Mouse (Mus musculus): ENCODE data around the gene Celf5. TPM values are rescaled to one million over a fixed set of nuclear protein-coding genes. Genes with fewer than 3 reads are reported as not detected.

The Celf5 gene
- polyA plus RNA-seq, 1 experiment from 2014 or later: 1.3 TPM

DNA sequence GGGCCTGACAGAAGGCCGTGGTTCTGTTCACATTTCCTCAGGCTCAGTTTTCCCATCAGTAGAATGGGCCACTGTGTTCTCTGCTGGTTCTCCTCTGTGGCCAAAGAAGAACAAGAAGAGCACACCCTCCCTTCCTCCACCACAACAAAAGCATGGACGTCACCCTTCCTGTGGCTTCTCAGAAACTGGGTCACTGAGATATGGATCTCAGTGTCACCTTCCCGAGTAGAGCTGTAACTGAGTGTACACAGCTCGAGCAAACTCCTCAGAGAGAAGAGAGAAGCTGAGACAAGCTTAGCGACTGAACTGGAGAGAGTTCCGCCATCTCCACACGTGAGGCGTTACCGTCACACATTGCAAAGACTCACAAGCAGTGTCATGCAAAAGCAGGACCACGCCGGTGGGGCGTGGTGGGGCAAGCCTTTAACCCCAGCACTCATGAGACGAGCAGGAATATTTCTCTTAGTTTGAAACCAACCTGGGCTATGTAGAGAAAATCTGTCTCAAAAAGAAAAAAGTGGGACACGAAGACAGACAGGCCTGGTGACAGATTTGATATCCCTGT lies 27.8 kb upstream of the Celf5 start:
- H3K27ac ChIP-seq: no peak overlapping the region
- no peak overlapping the region for H3K4me3 ChIP-seq
- no peak overlapping the region for H3K4me2 ChIP-seq
- 0 out of 2 replicates have a peak, but pooled peaks cover 6% of the 10 kb centered on the region for H3K4me1 ChIP-seq
- H3K9me3 ChIP-seq: no peaks in the 10 kb centered on the region
- WGBS: 71% methylated on average over 14 of the region's 14 CpGs
- no peak for ATAC-seq (ENCODE audit: insufficient number of reproducible peaks, low FRiP score, low TSS enrichment, low read depth)
- no peaks in the 10 kb centered on the region for H3K27me3 ChIP-seq
- no peaks in the 10 kb centered on the region for H3K36me3 ChIP-seq
- H3K9ac ChIP-seq: no peak overlapping the region

DNA sequence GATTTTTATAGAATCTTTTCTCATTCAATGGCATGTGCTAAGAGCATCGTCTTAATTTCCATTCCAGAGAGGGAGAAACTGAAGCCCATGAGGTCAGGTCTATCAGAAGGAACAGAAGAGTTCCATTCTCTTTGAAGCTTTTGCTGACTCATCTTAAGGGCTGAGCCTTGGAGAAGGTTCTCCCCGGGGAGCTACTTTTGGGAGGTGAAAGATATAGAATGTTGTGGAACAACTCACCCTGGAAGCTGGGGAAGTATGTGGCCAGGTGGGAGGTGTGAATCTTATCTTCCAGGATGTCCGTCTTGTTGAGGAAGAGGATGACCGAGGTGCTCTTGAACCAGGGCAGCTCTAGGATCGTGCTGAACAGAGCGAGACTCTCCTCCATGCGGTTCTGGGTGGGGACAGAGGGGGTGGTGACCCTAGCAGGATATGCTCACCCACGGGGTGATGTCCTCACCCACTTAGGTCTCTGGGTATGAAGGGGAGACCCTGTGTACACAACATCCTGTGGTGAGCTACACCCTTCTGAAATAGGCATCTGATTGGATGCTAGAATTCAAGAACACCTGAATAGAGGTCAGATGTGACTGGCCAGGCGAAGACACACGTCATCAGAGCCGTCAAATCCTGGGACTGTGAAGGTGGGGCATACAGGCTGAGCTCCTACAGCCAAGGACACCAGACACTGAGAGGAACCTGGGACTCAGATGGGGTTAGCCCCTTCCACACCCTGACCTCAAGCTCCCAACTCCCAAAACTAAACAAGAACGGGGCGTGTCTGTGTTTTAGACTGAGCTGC lies 25.4 kb upstream of the Celf5 start:
- ATAC-seq (ENCODE audit: insufficient number of reproducible peaks, low FRiP score, low TSS enrichment, low read depth): no peak
- Histone ChIP-seq H3K9ac (no peak overlapping the region), H3K27ac (no peak overlapping the region), H3K4me1 (peaks cover 8% of the 10 kb centered on the region), H3K4me2 (no peak overlapping the region), H3K4me3 (no peak overlapping the region), H3K9me3 (no peaks in the 10 kb centered on the region), H3K36me3 (no peaks in the 10 kb centered on the region), H3K27me3 (peaks cover 11% of the 10 kb centered on the region)
- 72% methylated on average over 13 of the region's 13 CpGs for WGBS

DNA sequence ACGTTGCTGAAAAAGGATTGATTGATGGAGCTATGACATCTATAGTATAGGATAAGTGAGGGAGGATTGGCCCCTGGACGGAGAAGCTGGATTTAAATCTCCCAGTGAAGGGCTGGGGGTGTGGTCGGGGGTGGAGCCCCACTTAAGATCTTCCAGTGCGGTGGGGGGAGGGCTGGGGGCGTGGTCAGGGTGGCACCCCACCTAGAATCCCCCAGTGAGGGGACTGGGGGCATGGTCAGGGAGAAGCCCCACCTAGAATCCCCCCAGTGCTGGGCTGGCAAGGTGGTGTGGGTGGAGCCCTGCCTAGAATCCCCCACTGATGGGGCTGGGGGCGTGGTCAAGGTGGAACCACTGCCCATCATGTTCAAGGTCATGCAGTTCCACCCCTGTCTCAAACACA lies 24.6 kb upstream of the Celf5 start:
- Histone ChIP-seq H3K36me3 (no peaks in the 10 kb centered on the region), H3K4me1 (peaks cover 11% of the 10 kb centered on the region), H3K4me2 (no peak overlapping the region), H3K9ac (no peak overlapping the region), H3K27ac (no peak overlapping the region), H3K9me3 (no peaks in the 10 kb centered on the region), H3K4me3 (no peak overlapping the region), H3K27me3 (peaks cover 13% of the 10 kb centered on the region)
- WGBS: 33% methylated on average over 6 of the region's 6 CpGs
- ATAC-seq (ENCODE audit: insufficient number of reproducible peaks, low FRiP score, low TSS enrichment, low read depth): no peak

DNA sequence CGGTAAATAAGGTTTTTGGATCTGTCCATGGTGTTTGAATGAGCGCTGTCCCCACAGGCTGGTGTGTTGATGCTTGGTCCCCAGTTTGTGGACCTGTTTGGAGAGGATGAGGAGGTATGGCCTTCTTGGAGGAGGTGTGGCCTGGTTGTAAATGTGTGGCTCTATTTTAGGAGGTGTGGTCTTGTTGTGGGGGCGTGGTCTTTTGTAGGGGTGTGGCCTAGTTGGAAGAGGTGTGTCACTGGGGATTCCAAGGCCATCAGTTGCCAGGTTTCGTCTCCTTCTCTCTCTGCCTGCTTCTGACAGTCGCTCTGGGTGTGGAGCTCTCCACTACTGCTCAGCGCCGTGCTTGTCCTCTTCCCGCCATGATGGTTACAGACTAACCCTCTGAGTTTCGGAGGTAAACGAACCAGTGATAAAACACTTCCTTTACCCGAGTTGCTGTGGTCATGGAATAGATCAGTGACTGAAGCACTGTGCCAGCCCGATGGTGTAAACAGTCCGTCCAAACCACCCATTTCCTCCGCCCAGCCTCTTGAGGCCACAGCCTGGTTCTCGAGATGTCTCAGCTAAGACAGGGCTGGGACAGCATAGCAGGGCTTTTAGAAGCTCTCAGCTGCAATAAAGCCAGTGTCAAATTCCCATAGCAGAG lies 22.6 kb upstream of the Celf5 start:
- Histone ChIP-seq H3K36me3 (no peaks in the 10 kb centered on the region), H3K27me3 (peaks cover 13% of the 10 kb centered on the region), H3K27ac (no peak overlapping the region), H3K4me2 (no peak overlapping the region), H3K9ac (no peak overlapping the region), H3K4me1 (peaks cover 8% of the 10 kb centered on the region), H3K4me3 (no peak overlapping the region), H3K9me3 (no peaks in the 10 kb centered on the region)
- no peak for ATAC-seq (ENCODE audit: insufficient number of reproducible peaks, low FRiP score, low TSS enrichment, low read depth)
- WGBS: 76% methylated on average over 15 of the region's 15 CpGs

DNA sequence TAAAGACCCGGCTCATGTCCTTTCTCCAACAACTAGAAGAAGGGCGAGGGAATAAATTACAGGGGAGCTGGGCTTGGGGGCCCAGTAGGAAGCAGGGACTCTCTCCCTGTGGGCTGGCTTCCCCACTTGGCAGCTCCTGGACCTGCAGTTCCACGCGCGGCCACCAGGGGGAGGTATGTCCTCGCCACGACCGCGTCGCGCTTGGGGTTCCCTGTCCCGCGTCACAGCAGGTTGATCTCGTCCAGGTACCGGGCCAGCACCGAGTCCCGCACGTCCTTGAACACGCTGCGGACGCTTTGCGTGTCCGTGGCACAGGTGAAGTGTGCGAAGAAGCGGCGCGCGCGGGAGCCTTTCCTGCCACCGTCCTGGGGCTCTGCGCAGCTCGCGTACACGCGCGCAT lies 20.1 kb upstream of the Celf5 start:
- Histone ChIP-seq H3K4me2 (peak overlapping the region; percentile 75), H3K27me3 (peaks cover 13% of the 10 kb centered on the region), H3K4me1 (peaks cover 8% of the 10 kb centered on the region), H3K9me3 (no peaks in the 10 kb centered on the region), H3K4me3 (peak overlapping the region; percentile 36), H3K27ac (no peak overlapping the region), H3K9ac (peak overlapping the region; percentile 28; the same call in 1 of the 2 replicates), H3K36me3 (no peaks in the 10 kb centered on the region)
- 9% methylated on average over 36 of the region's 36 CpGs for WGBS
- no peak for ATAC-seq (ENCODE audit: insufficient number of reproducible peaks, low FRiP score, low TSS enrichment, low read depth)

DNA sequence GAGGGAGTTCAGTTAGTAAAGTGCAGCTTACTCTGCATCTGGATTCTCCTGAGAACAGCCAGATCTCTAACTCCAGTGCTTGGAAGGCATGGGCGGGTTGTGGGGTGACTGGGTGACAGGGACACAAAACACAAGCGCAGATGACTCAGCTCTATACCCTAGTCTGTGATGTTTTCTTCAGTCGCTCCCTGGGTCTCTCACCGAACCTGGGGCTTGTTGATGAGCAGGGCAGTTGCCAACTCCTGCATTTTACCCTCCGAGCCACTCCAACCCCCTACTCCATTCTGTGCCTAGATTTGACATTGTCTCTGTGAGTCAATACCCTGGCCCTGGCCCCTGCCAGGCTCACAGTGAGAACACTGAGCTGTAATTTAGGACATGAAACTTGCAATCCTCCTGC lies 19.4 kb upstream of the Celf5 start:
- Histone ChIP-seq H3K27me3 (peaks cover 13% of the 10 kb centered on the region), H3K36me3 (no peaks in the 10 kb centered on the region), H3K4me2 (no peak overlapping the region), H3K4me3 (no peak overlapping the region), H3K9ac (no peak overlapping the region), H3K9me3 (no peaks in the 10 kb centered on the region), H3K4me1 (peaks cover 15% of the 10 kb centered on the region), H3K27ac (no peak overlapping the region)
- WGBS: 82% methylated on average over 5 of the region's 5 CpGs
- ATAC-seq (ENCODE audit: insufficient number of reproducible peaks, low FRiP score, low TSS enrichment, low read depth): no peak

DNA sequence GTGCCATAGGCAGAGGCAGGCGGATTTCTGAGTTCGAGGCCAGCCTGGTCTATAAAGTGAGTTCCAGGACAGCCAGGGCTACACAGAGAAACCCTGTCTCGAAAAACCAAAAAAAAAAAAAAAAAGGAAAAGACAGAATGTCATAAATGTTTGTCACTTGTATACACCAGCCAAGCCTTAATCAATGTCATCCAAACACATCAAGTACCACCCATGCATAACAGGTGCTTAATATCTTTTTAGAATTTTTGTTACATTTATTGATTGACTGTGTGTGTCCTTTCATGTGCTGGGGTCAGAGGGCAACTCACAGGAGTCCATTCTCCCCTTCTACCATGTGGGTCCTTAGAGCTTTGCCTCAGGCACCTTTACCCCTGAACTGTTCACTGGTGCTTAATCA lies 17.5 kb upstream of the Celf5 start, which contains the start of gene S1pr4:
Gene S1pr4 (minus strand): TSS at position 101 of the 400 bp plus-strand sequence.
- WGBS: 77% methylated on average over 3 of the region's 3 CpGs
- Histone ChIP-seq H3K27me3 (peaks cover 13% of the 10 kb centered on the region), H3K27ac (no peak within 1 kb of the TSS), H3K4me1 (peaks cover 22% of the 10 kb centered on the region), H3K36me3 (no peaks in the 10 kb centered on the region), H3K9ac (peak within 1 kb of the TSS; percentile 28; the same call in 1 of the 2 replicates), H3K4me3 (no peak within 1 kb of the TSS), H3K9me3 (no peaks in the 10 kb centered on the region), H3K4me2 (no peak within 1 kb of the TSS)
- no peak for ATAC-seq (ENCODE audit: insufficient number of reproducible peaks, low FRiP score, low TSS enrichment, low read depth)

DNA sequence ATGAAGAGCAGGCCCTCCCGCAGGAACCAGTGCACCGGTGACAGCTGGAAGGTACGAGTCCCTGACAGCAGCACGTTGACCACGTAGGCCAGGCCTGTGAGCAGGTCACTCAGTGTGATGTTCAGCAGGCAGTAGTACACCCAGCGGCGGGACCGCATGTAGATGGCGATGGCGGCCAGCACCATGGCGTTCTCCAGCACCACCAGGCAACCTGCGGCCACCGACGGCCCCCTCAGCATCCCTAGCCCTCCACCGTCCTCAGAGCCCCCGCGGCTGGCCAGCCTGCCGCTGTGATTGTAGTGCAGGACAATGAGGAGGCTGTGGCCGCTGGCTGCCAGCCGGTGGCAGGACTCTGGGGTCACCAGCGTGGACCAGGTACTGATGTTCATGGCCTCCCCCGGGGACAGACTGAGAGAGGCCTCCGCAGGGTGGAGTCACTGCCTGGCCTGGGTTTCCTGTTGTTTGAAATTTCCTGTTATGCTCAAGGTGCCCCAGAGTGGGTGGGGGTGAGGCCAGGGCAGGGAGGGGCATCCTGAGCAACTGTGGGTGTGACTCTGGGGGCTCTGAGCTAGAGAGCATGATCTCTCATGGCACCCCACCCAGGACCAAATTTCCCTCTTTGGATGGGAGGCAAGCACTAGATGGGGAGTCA lies 16.9 kb upstream of the Celf5 start:
- ATAC-seq (ENCODE audit: insufficient number of reproducible peaks, low FRiP score, low TSS enrichment, low read depth): no peak
- Histone ChIP-seq H3K4me2 (no peak overlapping the region), H3K4me3 (no peak overlapping the region), H3K27ac (no peak overlapping the region), H3K4me1 (peaks cover 29% of the 10 kb centered on the region), H3K9ac (peak overlapping the region; percentile 28; the same call in 1 of the 2 replicates), H3K27me3 (peaks cover 13% of the 10 kb centered on the region), H3K9me3 (no peaks in the 10 kb centered on the region), H3K36me3 (no peaks in the 10 kb centered on the region)
- WGBS: 77% methylated on average over 23 of the region's 23 CpGs

DNA sequence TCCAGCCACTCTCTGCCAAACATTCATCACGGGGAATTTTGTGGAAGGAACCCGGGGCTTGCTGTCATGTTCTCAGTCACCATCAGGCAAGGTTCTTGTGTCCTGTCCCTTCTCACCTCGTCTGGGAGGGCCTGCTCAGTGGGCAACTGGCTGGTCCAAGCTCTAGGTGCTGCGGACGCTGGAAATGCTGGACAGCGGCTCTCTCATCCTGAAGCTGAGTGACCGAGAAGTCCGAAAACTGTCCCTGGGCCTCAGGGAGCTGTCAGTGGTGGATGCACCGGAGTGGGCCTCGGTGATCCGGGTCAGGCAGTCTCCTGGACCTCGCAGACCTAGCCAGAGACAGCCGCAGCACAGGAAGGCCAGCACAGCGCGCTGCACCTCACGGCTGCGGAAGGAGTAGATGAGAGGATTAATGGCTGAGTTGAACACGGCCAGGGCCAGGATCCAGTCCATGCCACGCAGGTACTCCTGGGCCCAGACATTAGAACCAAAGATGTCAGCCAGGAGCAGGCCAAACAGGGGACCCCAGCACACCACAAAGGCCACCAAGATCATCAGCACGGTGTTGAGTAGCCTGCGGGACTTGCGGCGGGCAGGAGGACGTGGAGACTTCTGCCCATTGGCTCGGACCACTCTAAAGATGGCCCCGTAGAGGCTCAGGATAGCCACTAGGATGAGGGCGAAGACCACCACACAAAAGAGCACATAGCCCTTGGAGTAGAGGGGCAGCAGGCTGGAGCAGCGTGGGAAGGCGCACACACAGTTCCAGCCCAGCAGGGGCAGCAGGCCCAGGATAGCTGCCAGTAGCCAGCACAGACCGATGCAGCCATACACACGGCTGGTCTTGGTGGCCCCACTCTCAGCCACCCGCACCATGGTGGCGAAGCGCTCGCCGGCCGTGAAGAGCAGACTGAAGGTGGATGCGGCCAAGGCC lies 16.1 kb upstream of the Celf5 start:
- no peak overlapping the region for H3K4me2 ChIP-seq
- H3K27ac ChIP-seq: no peak overlapping the region
- WGBS: 85% methylated on average over 38 of the region's 38 CpGs
- ATAC-seq (ENCODE audit: insufficient number of reproducible peaks, low FRiP score, low TSS enrichment, low read depth): no peak
- peaks cover 9% of the 10 kb centered on the region for H3K27me3 ChIP-seq
- H3K9me3 ChIP-seq: no peaks in the 10 kb centered on the region
- peaks cover 37% of the 10 kb centered on the region for H3K4me1 ChIP-seq
- no peak overlapping the region; the same call in 1 of the 2 replicates for H3K9ac ChIP-seq
- H3K36me3 ChIP-seq: 0 out of 2 replicates have a peak, but pooled peaks cover 5% of the 10 kb centered on the region
- H3K4me3 ChIP-seq: no peak overlapping the region

DNA sequence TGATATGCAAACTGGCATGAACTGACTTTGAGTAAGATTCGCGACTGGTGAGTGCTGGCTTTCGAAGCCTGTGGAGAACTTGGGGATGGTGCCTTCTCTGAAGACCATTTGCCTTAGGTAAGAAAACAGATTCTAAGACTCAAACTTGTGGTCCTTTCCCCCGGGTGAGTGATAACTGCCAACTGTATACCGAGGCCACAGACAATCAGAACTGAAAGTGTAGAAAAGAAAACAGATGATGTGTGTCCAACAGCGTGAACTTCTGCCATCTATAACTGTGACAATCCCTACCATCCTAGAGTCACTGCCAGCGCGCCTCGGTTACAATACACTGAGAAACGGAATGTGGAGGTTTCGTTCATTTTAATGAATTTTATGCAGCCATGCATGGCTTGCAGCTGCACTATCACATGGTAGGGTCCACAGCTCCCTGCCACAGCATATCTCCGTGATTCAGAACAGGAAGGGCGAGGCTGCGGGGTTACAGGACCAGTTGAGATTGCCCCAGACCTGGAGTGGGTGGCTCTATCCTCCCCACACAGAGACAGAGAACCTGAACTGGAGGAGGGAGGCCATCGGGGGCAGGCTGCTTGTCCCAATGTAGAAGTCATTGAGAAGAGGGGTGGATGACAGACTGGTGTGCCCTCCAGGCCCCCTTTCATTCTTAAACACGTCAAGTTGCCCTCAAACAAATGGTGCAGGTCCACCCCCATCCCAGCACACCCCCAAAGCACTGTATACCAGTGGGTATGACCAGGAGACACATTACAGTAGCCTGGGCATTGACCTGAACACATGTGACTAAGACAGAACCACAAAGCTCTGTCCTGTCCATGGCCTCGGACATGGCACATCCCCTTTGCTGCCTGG lies 15.1 kb upstream of the Celf5 start:
- WGBS: 80% methylated on average over 17 of the region's 17 CpGs
- H3K27me3 ChIP-seq: no peaks in the 10 kb centered on the region
- H3K36me3 ChIP-seq: peaks cover 14% of the 10 kb centered on the region
- H3K4me2 ChIP-seq: peak overlapping the region; percentile 45; the same call in 1 of the 2 replicates
- no peak overlapping the region for H3K27ac ChIP-seq
- no peaks in the 10 kb centered on the region for H3K9me3 ChIP-seq
- no peak overlapping the region for H3K4me3 ChIP-seq
- H3K9ac ChIP-seq: no peak overlapping the region
- H3K4me1 ChIP-seq: peaks cover 41% of the 10 kb centered on the region
- ATAC-seq (ENCODE audit: insufficient number of reproducible peaks, low FRiP score, low TSS enrichment, low read depth): no peak
